Mouse (Mus musculus): ENCODE results near the gene Cox17. TPM values are rescaled to one million over a fixed set of nuclear protein-coding genes. Genes with fewer than 3 reads are reported as not detected.
A peak's percentile ranks its signal among the peaks of the same experiment; 100 is the strongest.

The Cox17 gene
- polyA plus RNA-seq, 1 experiment from 2014 or later: 404 TPM

GRCm38 (mm10) chr16:38363657-38364056 is 16.9 kb downstream of the Cox17 start:
- Histone ChIP-seq H3K27ac (no peak overlapping the region), H3K9me3 (replicated peaks) (no peaks in the 10 kb centered on the region), H3K27me3 (replicated peaks) (no peaks in the 10 kb centered on the region), H3K4me1 (peaks cover 65% of the 10 kb centered on the region), H3K4me3 (no peak overlapping the region), H3K9ac (no peak overlapping the region), H3K36me3 (no peaks in the 10 kb centered on the region), H3K4me2 (no peak overlapping the region)
- 38% methylated on average over 7 of the region's 7 CpGs for WGBS (ENCODE audit: insufficient replicate concordance)
- ATAC-seq: no peak

- 0 out of 2 replicates have a peak overlapping the region, but pooled peaks have one; percentile 2 for H3K27ac ChIP-seq
- peaks cover 75% of the 10 kb centered on the region for H3K4me1 ChIP-seq
- WGBS (ENCODE audit: insufficient replicate concordance): 85% methylated on average over 10 of the region's 10 CpGs
Measured at GRCm38 (mm10) chr16:38365390-38365789, 18.6 kb downstream of the Cox17 start.

GRCm38 (mm10) chr16:38366231-38366630 is 19.4 kb downstream of the Cox17 start:
- WGBS (ENCODE audit: insufficient replicate concordance): 72% methylated on average over 4 of the region's 4 CpGs
- H3K4me3 ChIP-seq: no peak overlapping the region
- ATAC-seq: no peak

More at GRCm38 (mm10) chr16:38365390-38365789, 18.6 kb downstream of the Cox17 start:
- Histone ChIP-seq H3K36me3 (no peaks in the 10 kb centered on the region), H3K9me3 (replicated peaks) (no peaks in the 10 kb centered on the region), H3K27me3 (replicated peaks) (no peaks in the 10 kb centered on the region), H3K4me2 (no peak overlapping the region), H3K4me3 (no peak overlapping the region), H3K9ac (no peak overlapping the region)
- no peak for ATAC-seq

GRCm38 (mm10) chr16:38368336-38368735 is 21.5 kb downstream of the Cox17 start:
- H3K4me3 ChIP-seq: no peak overlapping the region
- WGBS (ENCODE audit: insufficient replicate concordance): 45% methylated on average over 10 of the region's 10 CpGs
- H3K27me3 ChIP-seq (replicated peaks): no peaks in the 10 kb centered on the region
- H3K27ac ChIP-seq: peak overlapping the region; percentile 96
- peaks cover 78% of the 10 kb centered on the region for H3K4me1 ChIP-seq
- H3K9me3 ChIP-seq (replicated peaks): no peaks in the 10 kb centered on the region
- no peak for ATAC-seq
- H3K36me3 ChIP-seq: no peaks in the 10 kb centered on the region
- H3K9ac ChIP-seq: peak overlapping the region; percentile 2; the same call in 1 of the 2 replicates
- H3K4me2 ChIP-seq: peak overlapping the region; percentile 32

More at GRCm38 (mm10) chr16:38366231-38366630, 19.4 kb downstream of the Cox17 start:
- Histone ChIP-seq H3K4me2 (no peak overlapping the region; the same call in 1 of the 2 replicates), H3K36me3 (no peaks in the 10 kb centered on the region), H3K9ac (no peak overlapping the region), H3K27me3 (replicated peaks) (no peaks in the 10 kb centered on the region), H3K9me3 (replicated peaks) (no peaks in the 10 kb centered on the region), H3K4me1 (peaks cover 82% of the 10 kb centered on the region), H3K27ac (no peak overlapping the region)

- H3K27ac ChIP-seq: peak overlapping the region; percentile 96
- no peak overlapping the region for H3K4me3 ChIP-seq
- no peak for ATAC-seq
- H3K4me2 ChIP-seq: no peak overlapping the region
- 87% methylated on average over 7 of the region's 7 CpGs for WGBS (ENCODE audit: insufficient replicate concordance)
- H3K36me3 ChIP-seq: peaks cover 1% of the 10 kb centered on the region; the same call in 1 of the 2 replicates
- peaks cover 78% of the 10 kb centered on the region for H3K4me1 ChIP-seq
- no peak overlapping the region for H3K9ac ChIP-seq
- no peaks in the 10 kb centered on the region for H3K27me3 ChIP-seq (replicated peaks)
- no peaks in the 10 kb centered on the region for H3K9me3 ChIP-seq (replicated peaks)
Measured at GRCm38 (mm10) chr16:38369000-38369399, 22.2 kb downstream of the Cox17 start.

GRCm38 (mm10) chr16:38369431-38369830 is 22.6 kb downstream of the Cox17 start:
- H3K27ac ChIP-seq: peak overlapping the region; percentile 96
- H3K4me2 ChIP-seq: no peak overlapping the region
- H3K4me1 ChIP-seq: peaks cover 79% of the 10 kb centered on the region
- H3K4me3 ChIP-seq: no peak overlapping the region
- H3K9ac ChIP-seq: no peak overlapping the region
- 82% methylated on average over 8 of the region's 8 CpGs for WGBS (ENCODE audit: insufficient replicate concordance)
- H3K9me3 ChIP-seq (replicated peaks): no peaks in the 10 kb centered on the region
- H3K36me3 ChIP-seq: peaks cover 4% of the 10 kb centered on the region; the same call in 1 of the 2 replicates
- ATAC-seq: no peak
- no peaks in the 10 kb centered on the region for H3K27me3 ChIP-seq (replicated peaks)

- ATAC-seq: no peak
- Histone ChIP-seq H3K4me3 (no peak overlapping the region), H3K27ac (peak overlapping the region; percentile 96), H3K9me3 (replicated peaks) (no peaks in the 10 kb centered on the region), H3K4me2 (no peak overlapping the region), H3K27me3 (replicated peaks) (no peaks in the 10 kb centered on the region), H3K9ac (peak overlapping the region; percentile 55; the same call in 1 of the 2 replicates), H3K4me1 (peaks cover 80% of the 10 kb centered on the region), H3K36me3 (peaks cover 4% of the 10 kb centered on the region; the same call in 1 of the 2 replicates)
- 73% methylated on average over 4 of the region's 4 CpGs for WGBS (ENCODE audit: insufficient replicate concordance)
Measured at GRCm38 (mm10) chr16:38369992-38370484, 23.2 kb downstream of the Cox17 start.

GRCm38 (mm10) chr16:38370633-38371374 is 24.0 kb downstream of the Cox17 start:
- Histone ChIP-seq H3K4me2 (peak overlapping the region; percentile 70), H3K4me3 (no peak overlapping the region), H3K27ac (peak overlapping the region; percentile 96), H3K4me1 (peaks cover 80% of the 10 kb centered on the region), H3K9ac (peak overlapping the region; percentile 55), H3K9me3 (replicated peaks) (no peaks in the 10 kb centered on the region), H3K36me3 (peaks cover 4% of the 10 kb centered on the region; the same call in 1 of the 2 replicates), H3K27me3 (replicated peaks) (no peaks in the 10 kb centered on the region)
- no peak for ATAC-seq
- 72% methylated on average over 8 of the region's 8 CpGs for WGBS (ENCODE audit: insufficient replicate concordance)

GRCm38 (mm10) chr16:38371705-38372296 is 25.0 kb downstream of the Cox17 start:
- Histone ChIP-seq H3K27me3 (replicated peaks) (no peaks in the 10 kb centered on the region), H3K9me3 (replicated peaks) (no peaks in the 10 kb centered on the region), H3K4me1 (peaks cover 83% of the 10 kb centered on the region), H3K4me2 (peak overlapping the region; percentile 70), H3K9ac (peak overlapping the region; percentile 77), H3K4me3 (peak overlapping the region; percentile 63), H3K36me3 (peaks cover 4% of the 10 kb centered on the region; the same call in 1 of the 2 replicates), H3K27ac (peak overlapping the region; percentile 96)
- ATAC-seq: peak; percentile 94
- WGBS (ENCODE audit: insufficient replicate concordance): 24% methylated on average over 15 of the region's 15 CpGs

GRCm38 (mm10) chr16:38372876-38373275 is 26.1 kb downstream of the Cox17 start:
- peaks cover 14% of the 10 kb centered on the region for H3K36me3 ChIP-seq
- H3K27ac ChIP-seq: peak overlapping the region; percentile 96
- H3K4me2 ChIP-seq: peak overlapping the region; percentile 70
- H3K9me3 ChIP-seq (replicated peaks): no peaks in the 10 kb centered on the region
- peak overlapping the region; percentile 77 for H3K9ac ChIP-seq
- H3K4me3 ChIP-seq: peak overlapping the region; percentile 63
- 62% methylated on average over 4 of the region's 4 CpGs for WGBS (ENCODE audit: insufficient replicate concordance)
- ATAC-seq: no peak
- H3K4me1 ChIP-seq: peaks cover 92% of the 10 kb centered on the region
- no peaks in the 10 kb centered on the region for H3K27me3 ChIP-seq (replicated peaks)

GRCm38 (mm10) chr16:38373439-38373838 is 26.6 kb downstream of the Cox17 start:
- peak overlapping the region; percentile 96 for H3K27ac ChIP-seq
- H3K9me3 ChIP-seq (replicated peaks): no peaks in the 10 kb centered on the region
- H3K4me2 ChIP-seq: peak overlapping the region; percentile 70
- 76% methylated on average over 10 of the region's 10 CpGs for WGBS (ENCODE audit: insufficient replicate concordance)
- H3K27me3 ChIP-seq (replicated peaks): no peaks in the 10 kb centered on the region
- peaks cover 90% of the 10 kb centered on the region for H3K4me1 ChIP-seq
- peaks cover 17% of the 10 kb centered on the region for H3K36me3 ChIP-seq
- no peak for ATAC-seq
- H3K4me3 ChIP-seq: peak overlapping the region; percentile 63
- peak overlapping the region; percentile 77 for H3K9ac ChIP-seq

GRCm38 (mm10) chr16:38373941-38374340 is 27.1 kb downstream of the Cox17 start:
- Histone ChIP-seq H3K27ac (peak overlapping the region; percentile 96), H3K4me3 (peak overlapping the region; percentile 63)

More at GRCm38 (mm10) chr16:38373941-38374340, 27.1 kb downstream of the Cox17 start:
- ATAC-seq: no peak
- peaks cover 90% of the 10 kb centered on the region for H3K4me1 ChIP-seq
- peak overlapping the region; percentile 70 for H3K4me2 ChIP-seq
- no peaks in the 10 kb centered on the region for H3K9me3 ChIP-seq (replicated peaks)
- peaks cover 22% of the 10 kb centered on the region for H3K36me3 ChIP-seq
- H3K27me3 ChIP-seq (replicated peaks): no peaks in the 10 kb centered on the region
- peak overlapping the region; percentile 70 for H3K9ac ChIP-seq
- 76% methylated on average over 16 of the region's 16 CpGs for WGBS (ENCODE audit: insufficient replicate concordance)
